Mouse (Mus musculus) midbrain, embryonic 12.5 days (tissue): ENCODE results near the gene Me1. TPM values are rescaled to one million over a fixed set of nuclear protein-coding genes. Genes with fewer than 3 reads are reported as not detected.
A peak's percentile ranks its signal among the peaks of the same experiment; 100 is the strongest.

Experiments used
- ATAC-seq: fragments of 200-750 bp; cut with Nextera tagmentation; 2 replicates; pipeline ENCODE4 v1.8.0; 2017; ENCODE audit warnings: low read depth, moderate TSS enrichment, moderate library complexity; ENCODE audit not compliant: low FRiP score
- H3K27ac ChIP-seq: fragments of 300-500 bp; sonication (generic); replicated peaks from 2 replicates; pipeline ENCODE4 v1.5.1; 2016; ENCODE audit warnings: mild to moderate bottlenecking
- H3K27me3 ChIP-seq: fragments of 300-500 bp; sonication (generic); 2 replicates; pipeline ENCODE4 v1.6.1; 2016; ENCODE audit warnings: mild to moderate bottlenecking
- H3K36me3 ChIP-seq: fragments of 300-500 bp; sonication (generic); 2 replicates; pipeline ENCODE4 v1.6.1; 2016
- H3K4me1 ChIP-seq: fragments of 300-500 bp; sonication (generic); 2 replicates; pipeline ENCODE4 v1.6.1; 2016
- H3K4me2 ChIP-seq: fragments of 300-500 bp; sonication (generic); replicated peaks from 2 replicates; pipeline ENCODE4 v1.6.1; 2016; ENCODE audit warnings: mild to moderate bottlenecking, moderate library complexity
- H3K4me3 ChIP-seq: fragments of 300-500 bp; sonication (generic); 2 replicates; pipeline ENCODE4 v1.5.1; 2016; ENCODE audit warnings: mild to moderate bottlenecking
- H3K9ac ChIP-seq: fragments of 300-500 bp; sonication (generic); replicated peaks from 2 replicates; pipeline ENCODE4 v1.6.1; 2016; ENCODE audit warnings: mild to moderate bottlenecking, moderate library complexity
- H3K9me3 ChIP-seq: fragments of 300-500 bp; sonication (generic); 2 replicates; pipeline ENCODE4 v1.6.1; 2016; ENCODE audit warnings: mild to moderate bottlenecking
- WGBS: fragments of 180-500 bp; shearing (Covaris S2); methylation state at CpG from one replicate; pipeline ENCODE4 v1.1.7; 2016; 5-methylcytosine and 5-hydroxymethylcytosine counted together
- polyA plus RNA-seq: library from polyadenylated mRNA; unstranded; fragments of >200 nt; fragmentation: Nextera tagmentation; extraction: Ambion mirVana; gene quantifications from 2 replicates; pipeline ENCODE4 v1.2.1, GENCODE M21; 2016

Gene Me1
- polyA plus RNA-seq, 1 experiment from 2014 or later, result 17.1 TPM

DNA sequence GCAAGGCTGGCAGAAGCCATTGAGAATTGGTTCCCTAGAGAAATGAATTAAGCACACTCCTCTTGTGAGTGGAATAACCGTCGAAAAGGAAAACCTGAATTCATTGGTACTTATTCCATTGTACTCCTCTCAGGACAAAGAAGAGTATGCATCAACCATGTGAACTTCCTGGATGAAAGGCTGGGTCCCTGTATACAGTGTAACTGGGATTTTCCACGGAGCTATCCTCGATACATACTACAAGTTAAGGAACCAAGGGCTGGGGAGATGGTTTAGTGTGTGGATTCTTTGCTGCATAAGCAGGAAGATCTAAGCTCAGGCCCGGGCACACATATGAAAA is 30.6 kb upstream of the Me1 start:
- 74% methylated on average over 5 of the region's 5 CpGs for WGBS
- ATAC-seq, result no peak

GRCm38 (mm10) chr9:86725604-86726380 is 30.0 kb upstream of the Me1 start:
- H3K4me1 ChIP-seq, result peaks cover 13% of the 10 kb centered on the region; the same call in 1 of the 2 replicates
- ATAC-seq, result peak; percentile 56
- no peak overlapping the region for H3K4me3 ChIP-seq
- 0 out of 2 replicates have a peak overlapping the region, but pooled peaks have one; percentile 35 for H3K27ac ChIP-seq
- H3K9me3 ChIP-seq, result no peaks in the 10 kb centered on the region
- H3K9ac ChIP-seq, result no peak overlapping the region
- no peaks in the 10 kb centered on the region for H3K36me3 ChIP-seq
- no peak overlapping the region for H3K4me2 ChIP-seq
- H3K27me3 ChIP-seq, result no peaks in the 10 kb centered on the region
- WGBS, result 54% methylated on average over 7 of the region's 7 CpGs

More for the DNA sequence above, 30.6 kb upstream of the Me1 start:
- peaks cover 13% of the 10 kb centered on the region; the same call in 1 of the 2 replicates for H3K4me1 ChIP-seq
- H3K4me2 ChIP-seq, result no peak overlapping the region
- H3K4me3 ChIP-seq, result no peak overlapping the region
- no peak overlapping the region for H3K27ac ChIP-seq
- H3K9ac ChIP-seq, result no peak overlapping the region
- no peaks in the 10 kb centered on the region for H3K36me3 ChIP-seq
- H3K9me3 ChIP-seq, result no peaks in the 10 kb centered on the region
- no peaks in the 10 kb centered on the region for H3K27me3 ChIP-seq

DNA sequence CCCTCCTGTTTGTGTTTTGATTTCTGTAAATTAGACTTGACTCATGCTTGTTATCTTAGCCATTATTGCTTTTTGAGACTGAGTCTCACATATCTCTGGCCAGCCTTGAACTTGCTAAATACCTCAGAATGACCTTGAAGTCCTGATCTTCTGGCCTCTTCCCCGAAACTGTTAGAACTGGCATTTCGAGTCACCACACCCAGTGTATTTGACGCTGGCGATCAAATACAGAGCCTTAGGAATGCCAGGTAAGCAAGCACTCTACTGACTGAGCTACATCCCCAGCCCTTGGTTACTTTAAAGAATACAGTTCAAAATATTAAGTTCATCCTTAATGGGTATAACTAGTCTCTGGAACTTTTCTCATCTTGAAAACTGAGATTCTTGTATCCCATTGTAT is 29.3 kb upstream of the Me1 start:
- Histone ChIP-seq H3K4me2 (no peak overlapping the region), H3K9ac (no peak overlapping the region), H3K27me3 (no peaks in the 10 kb centered on the region), H3K4me3 (no peak overlapping the region), H3K36me3 (no peaks in the 10 kb centered on the region), H3K4me1 (peaks cover 13% of the 10 kb centered on the region; the same call in 1 of the 2 replicates), H3K9me3 (no peaks in the 10 kb centered on the region), H3K27ac (no peak overlapping the region)
- ATAC-seq, result no peak
- WGBS, result 93% methylated on average over 4 of the region's 4 CpGs

DNA sequence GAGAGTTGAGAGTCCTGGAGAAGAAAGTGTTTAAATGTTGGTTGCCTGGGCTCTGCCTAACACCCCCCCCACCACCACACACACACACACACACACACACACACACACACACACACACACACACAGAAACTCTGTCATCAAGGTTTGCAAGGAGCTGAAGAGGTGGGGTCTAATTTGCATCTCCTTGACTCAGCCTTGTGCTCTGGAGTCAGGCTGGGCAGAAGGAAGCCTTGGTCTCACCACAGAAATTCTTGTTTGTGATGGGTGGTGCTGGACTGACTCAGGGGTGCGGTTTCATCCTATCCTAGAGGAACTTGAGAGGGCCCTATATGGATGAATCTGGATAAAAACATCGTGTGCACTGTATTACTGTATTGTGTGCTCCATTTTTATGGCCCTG is 25.0 kb upstream of the Me1 start:
- Histone ChIP-seq H3K4me3 (no peak overlapping the region), H3K27me3 (no peaks in the 10 kb centered on the region), H3K4me2 (no peak overlapping the region), H3K27ac (no peak overlapping the region), H3K9me3 (no peaks in the 10 kb centered on the region), H3K36me3 (no peaks in the 10 kb centered on the region), H3K9ac (no peak overlapping the region), H3K4me1 (0 out of 2 replicates have a peak, but pooled peaks cover 5% of the 10 kb centered on the region)
- WGBS, result 86% methylated on average over 2 of the region's 2 CpGs
- ATAC-seq, result no peak

DNA sequence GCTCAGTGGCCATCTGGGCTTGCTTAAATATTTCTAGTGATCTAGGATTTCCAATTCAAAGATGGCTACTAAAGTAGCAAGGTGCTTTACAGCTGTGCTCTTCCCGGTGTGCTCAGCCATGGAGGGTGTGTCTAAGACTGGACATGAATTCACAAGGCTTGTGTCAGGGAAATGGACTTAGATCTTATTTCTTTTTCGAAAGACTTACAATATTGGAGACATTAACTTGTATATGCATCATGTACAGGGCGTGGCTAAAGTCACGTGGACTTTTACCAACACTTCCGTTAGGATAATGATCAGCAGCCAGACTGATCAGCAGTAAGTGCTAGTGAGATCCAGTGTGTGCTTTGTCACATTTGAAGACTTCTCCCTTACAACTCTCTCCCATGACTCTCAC is 24.5 kb upstream of the Me1 start:
- H3K27ac ChIP-seq, result no peak overlapping the region
- no peak overlapping the region for H3K4me3 ChIP-seq
- 91% methylated on average over 5 of the region's 5 CpGs for WGBS
- no peak overlapping the region for H3K4me2 ChIP-seq
- no peaks in the 10 kb centered on the region for H3K36me3 ChIP-seq
- no peaks in the 10 kb centered on the region for H3K4me1 ChIP-seq
- no peaks in the 10 kb centered on the region for H3K27me3 ChIP-seq
- no peak overlapping the region for H3K9ac ChIP-seq
- ATAC-seq, result no peak
- no peaks in the 10 kb centered on the region for H3K9me3 ChIP-seq

GRCm38 (mm10) chr9:86717119-86717518 is 21.4 kb upstream of the Me1 start:
- no peaks in the 10 kb centered on the region for H3K9me3 ChIP-seq
- no peak overlapping the region for H3K4me2 ChIP-seq
- no peak overlapping the region for H3K4me3 ChIP-seq
- H3K27me3 ChIP-seq, result no peaks in the 10 kb centered on the region
- no peak for ATAC-seq
- H3K4me1 ChIP-seq, result no peaks in the 10 kb centered on the region
- H3K27ac ChIP-seq, result no peak overlapping the region
- WGBS, result 79% methylated on average over 5 of the region's 5 CpGs
- H3K36me3 ChIP-seq, result no peaks in the 10 kb centered on the region
- no peak overlapping the region for H3K9ac ChIP-seq

DNA sequence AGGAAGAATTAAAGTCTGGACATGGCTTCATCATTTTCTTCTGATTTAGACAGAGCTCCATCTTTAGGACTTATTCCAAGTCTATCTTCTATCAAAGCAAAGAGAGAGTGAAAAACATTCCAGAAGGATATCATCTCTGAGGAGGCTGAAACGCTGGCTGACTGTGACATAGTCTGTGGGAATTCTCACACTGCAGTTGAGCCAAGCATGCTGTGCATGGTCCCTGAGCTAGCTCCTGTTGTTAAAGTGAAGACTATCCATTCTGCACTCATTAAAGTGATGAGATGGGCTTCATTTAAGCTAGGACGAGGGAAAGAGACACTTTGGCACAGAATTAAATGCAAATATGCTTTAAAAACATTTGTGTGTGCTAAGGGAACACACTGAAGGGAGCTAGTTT is 20.8 kb upstream of the Me1 start:
- H3K27me3 ChIP-seq, result no peaks in the 10 kb centered on the region

DNA sequence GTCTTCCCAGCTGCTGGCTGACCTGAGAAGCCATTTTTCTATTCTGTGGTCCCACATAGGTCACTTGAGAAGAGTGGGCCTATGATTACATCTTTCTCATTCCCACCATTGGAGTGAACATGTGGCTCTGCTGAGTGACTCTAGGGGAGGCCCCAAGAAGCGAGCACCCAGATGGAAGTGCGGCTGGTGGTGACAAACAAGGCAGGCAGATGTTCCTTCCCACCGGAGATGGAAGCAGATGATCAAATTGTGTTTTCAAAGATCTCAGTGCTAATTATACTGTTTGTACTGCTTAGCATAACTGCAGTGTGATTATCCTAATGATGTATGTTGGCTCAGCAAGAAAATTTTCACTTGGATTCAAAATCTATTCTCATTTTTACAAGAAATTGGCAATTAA is 18.3 kb upstream of the Me1 start:
- 87% methylated on average over 3 of the region's 3 CpGs for WGBS

More for the DNA sequence above, 20.8 kb upstream of the Me1 start:
- H3K4me3 ChIP-seq, result no peak overlapping the region
- H3K27ac ChIP-seq, result no peak overlapping the region
- no peaks in the 10 kb centered on the region for H3K4me1 ChIP-seq
- no peak for ATAC-seq
- no peak overlapping the region for H3K4me2 ChIP-seq
- H3K9me3 ChIP-seq, result no peaks in the 10 kb centered on the region
- WGBS, result 53% methylated on average over 2 of the region's 2 CpGs
- H3K9ac ChIP-seq, result no peak overlapping the region
- no peaks in the 10 kb centered on the region for H3K36me3 ChIP-seq

DNA sequence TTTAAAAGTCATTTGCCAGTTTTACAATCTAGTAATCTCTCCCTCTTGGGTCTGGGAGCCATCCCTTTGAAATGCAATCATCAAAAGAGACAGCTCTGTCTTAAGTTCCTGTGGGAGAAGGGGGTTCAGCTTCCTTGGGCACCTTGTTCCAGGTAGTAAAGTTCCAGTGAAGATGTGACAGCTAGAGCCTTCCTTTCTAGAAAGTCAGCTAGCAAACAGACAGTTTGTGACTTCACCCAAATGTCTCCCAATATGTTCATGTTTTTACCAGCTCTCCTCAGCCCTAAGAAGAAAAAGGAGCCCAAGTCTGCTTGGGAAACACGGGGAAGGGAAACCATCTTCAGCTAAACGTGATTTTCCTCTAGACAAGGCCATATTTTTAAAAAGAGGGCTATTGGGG is 16.9 kb upstream of the Me1 start:
- Histone ChIP-seq H3K27ac (no peak overlapping the region), H3K27me3 (no peaks in the 10 kb centered on the region), H3K9me3 (no peaks in the 10 kb centered on the region), H3K4me1 (no peaks in the 10 kb centered on the region), H3K9ac (no peak overlapping the region), H3K36me3 (no peaks in the 10 kb centered on the region), H3K4me3 (no peak overlapping the region), H3K4me2 (no peak overlapping the region)
- WGBS, result 80% methylated on average over 2 of the region's 2 CpGs
- no peak for ATAC-seq

More for the DNA sequence above, 18.3 kb upstream of the Me1 start:
- no peaks in the 10 kb centered on the region for H3K36me3 ChIP-seq
- H3K4me2 ChIP-seq, result no peak overlapping the region
- H3K9ac ChIP-seq, result no peak overlapping the region
- H3K27me3 ChIP-seq, result no peaks in the 10 kb centered on the region
- H3K4me3 ChIP-seq, result no peak overlapping the region
- H3K27ac ChIP-seq, result no peak overlapping the region
- ATAC-seq, result no peak
- H3K9me3 ChIP-seq, result no peaks in the 10 kb centered on the region
- no peaks in the 10 kb centered on the region for H3K4me1 ChIP-seq

DNA sequence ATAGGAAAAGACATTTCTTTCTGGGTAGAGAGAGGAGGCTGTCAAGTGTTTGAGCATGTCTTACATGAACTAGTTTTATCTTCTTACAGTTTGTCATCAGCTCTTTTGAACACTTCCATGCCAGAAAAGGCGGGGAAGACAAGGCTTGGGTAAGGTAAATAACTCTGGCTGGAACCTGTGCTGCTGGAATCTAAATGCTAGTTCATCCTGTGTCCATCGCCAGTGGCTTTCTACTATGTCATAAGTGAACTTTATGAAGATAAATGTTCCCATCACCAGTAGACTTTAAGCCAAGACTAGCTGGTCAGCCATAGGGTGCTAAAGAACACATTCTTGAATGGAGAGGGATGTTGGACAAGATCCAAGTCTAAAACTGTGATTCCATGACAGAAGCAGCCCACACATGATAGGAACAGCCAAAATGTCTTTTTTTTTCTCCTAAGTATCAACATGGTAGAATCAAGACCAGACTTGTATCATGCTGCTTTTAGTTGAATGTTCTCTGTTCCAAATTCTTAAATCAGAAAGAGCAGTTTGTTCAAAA is 14.4 kb upstream of the Me1 start:
- ATAC-seq, result no peak
- H3K9ac ChIP-seq, result no peak overlapping the region
- no peak overlapping the region for H3K4me3 ChIP-seq
- no peaks in the 10 kb centered on the region for H3K36me3 ChIP-seq
- no peaks in the 10 kb centered on the region for H3K9me3 ChIP-seq
- no peak overlapping the region for H3K4me2 ChIP-seq
- no peak overlapping the region for H3K27ac ChIP-seq
- WGBS, result 94% methylated on average over 2 of the region's 2 CpGs
- no peaks in the 10 kb centered on the region for H3K4me1 ChIP-seq
- no peaks in the 10 kb centered on the region for H3K27me3 ChIP-seq

- Histone ChIP-seq H3K36me3 (no peaks in the 10 kb centered on the region), H3K9ac (no peak overlapping the region), H3K4me1 (no peaks in the 10 kb centered on the region), H3K9me3 (no peaks in the 10 kb centered on the region), H3K27me3 (no peaks in the 10 kb centered on the region), H3K4me3 (no peak overlapping the region), H3K4me2 (no peak overlapping the region), H3K27ac (no peak overlapping the region)
- no peak for ATAC-seq
- WGBS, result 78% methylated on average over 6 of the region's 6 CpGs
These were observed 13.2 kb upstream of the Me1 start for GRCm38 (mm10) chr9:86708921-86709320.

DNA sequence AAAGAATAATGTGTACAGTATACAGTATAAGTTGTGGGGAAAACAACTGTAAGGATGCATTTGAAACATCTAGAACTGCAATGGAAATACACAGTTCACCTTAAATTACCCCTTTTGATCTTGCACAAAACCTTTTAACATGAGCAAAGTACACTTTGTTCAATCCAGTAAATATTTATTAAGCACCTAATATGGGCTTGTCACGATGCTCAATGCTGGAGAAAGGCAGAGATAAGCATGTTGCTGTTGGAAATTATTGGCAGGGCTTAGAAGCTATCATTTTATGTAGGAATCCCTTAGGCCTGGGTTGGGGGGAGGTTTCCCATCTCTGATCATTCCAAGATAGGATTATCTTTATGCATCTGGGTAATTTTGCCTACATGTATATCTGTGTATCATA is 11.7 kb upstream of the Me1 start:
- 89% methylated on average over 1 of the region's 1 CpGs for WGBS
- no peaks in the 10 kb centered on the region for H3K9me3 ChIP-seq
- no peak for ATAC-seq

More for the DNA sequence above, 11.7 kb upstream of the Me1 start:
- Histone ChIP-seq H3K27me3 (no peaks in the 10 kb centered on the region), H3K4me1 (no peaks in the 10 kb centered on the region), H3K27ac (no peak overlapping the region), H3K4me3 (no peak overlapping the region), H3K9ac (no peak overlapping the region), H3K4me2 (no peak overlapping the region), H3K36me3 (no peaks in the 10 kb centered on the region)
